Mouse (Mus musculus) spleen, embryonic (tissue): ENCODE measurements at regions not wholly inside any gene's neighbourhood (a gene's known extent, or its start where the extent isn't known, plus 50 kb on each side); places are given as distances from the start of the nearest gene placed in this dataset.
"Not testable (repeated sequence)": the region's sequence is repeated elsewhere in the genome, so short reads cannot be mapped to it uniquely, and the experiment has no call there.

Experiments used
- CTCF ChIA-PET: fragments of 350-600 bp; sonication (Branson Sonifier 250); formaldehyde crosslinking; loops from one replicate; lab custom pipeline; 2022; lab: Charles Lee

- CTCF ChIA-PET, result no interaction called here
These were observed 178.4 kb upstream of the Otx2 start for GRCm38 (mm10) chr14:48852061-48852460.

- CTCF ChIA-PET, result interaction anchor here (0.5 kb wide), 1 partner anchor 39 kb away, joined by 8 read pairs; no protein-coding TSS in a partner anchor
These were observed 169.2 kb upstream of the Otx2 start for GRCm38 (mm10) chr14:48842861-48843260.

- CTCF ChIA-PET, result no interaction called here
These were observed 167.7 kb upstream of the Otx2 start for GRCm38 (mm10) chr14:48841278-48841677.

- CTCF ChIA-PET, result no interaction called here
These were observed 163.6 kb upstream of the Otx2 start for GRCm38 (mm10) chr14:48837181-48837580.

- CTCF ChIA-PET, result no interaction called here
These were observed 162.5 kb upstream of the Otx2 start for GRCm38 (mm10) chr14:48836071-48836470.

GRCm38 (mm10) chr14:48834416-48834815 lies 160.8 kb upstream of the Otx2 start:
- CTCF ChIA-PET, result no interaction called here

- CTCF ChIA-PET, result no interaction called here
These were observed 152.8 kb upstream of the Otx2 start for GRCm38 (mm10) chr14:48826421-48826820.

GRCm38 (mm10) chr14:48824375-48824774 lies 150.8 kb upstream of the Otx2 start:
- CTCF ChIA-PET, result no interaction called here

- CTCF ChIA-PET, result no interaction called here
These were observed 142.3 kb upstream of the Otx2 start for GRCm38 (mm10) chr14:48815941-48816340.

GRCm38 (mm10) chr14:48815231-48815728 lies 141.7 kb upstream of the Otx2 start:
- CTCF ChIA-PET, result no interaction called here

GRCm38 (mm10) chr14:48812741-48813495 lies 139.3 kb upstream of the Otx2 start:
- CTCF ChIA-PET, result no interaction called here

GRCm38 (mm10) chr14:48804098-48804497 lies 130.5 kb upstream of the Otx2 start:
- CTCF ChIA-PET, result no interaction called here

- CTCF ChIA-PET, result no interaction called here
These were observed 127.7 kb upstream of the Otx2 start for GRCm38 (mm10) chr14:48801283-48801682.

- CTCF ChIA-PET, result no interaction called here
These were observed 127.2 kb upstream of the Otx2 start for GRCm38 (mm10) chr14:48800857-48801256.

- CTCF ChIA-PET, result no interaction called here
These were observed 126.5 kb upstream of the Otx2 start for GRCm38 (mm10) chr14:48800100-48800449.

- CTCF ChIA-PET, result no interaction called here
These were observed 126.0 kb upstream of the Otx2 start for GRCm38 (mm10) chr14:48799442-48800099.

GRCm38 (mm10) chr14:48791507-48791906 lies 117.9 kb upstream of the Otx2 start:
- CTCF ChIA-PET, result no interaction called here

GRCm38 (mm10) chr14:48779327-48779726 lies 105.7 kb upstream of the Otx2 start:
- CTCF ChIA-PET, result no interaction called here

- CTCF ChIA-PET, result no interaction called here
These were observed 97.2 kb upstream of the Otx2 start for GRCm38 (mm10) chr14:48770832-48771231.

GRCm38 (mm10) chr14:48762691-48763090 lies 89.1 kb upstream of the Otx2 start:
- CTCF ChIA-PET, result no interaction called here

- CTCF ChIA-PET, result no interaction called here
These were observed 87.5 kb upstream of the Otx2 start for GRCm38 (mm10) chr14:48761002-48761648.

- CTCF ChIA-PET, result not testable (repeated sequence)
These were observed 81.5 kb upstream of the Otx2 start for GRCm38 (mm10) chr14:48755096-48755495.
